Mouse (Mus musculus): ENCODE data around the gene Zcchc17.

GRCm38 (mm10) chr4:130267069-130267468 lies 92.7 kb downstream of the Zcchc17 start:
- TF ChIP-seq POLR2A (IDR thresholded peaks at IDR 0.05; ENCODE audit: borderline replicate concordance, extremely low read depth, low read depth, low read length) = no peak
- no peak for TF ChIP-seq CTCF (IDR thresholded peaks at IDR 0.05; ENCODE audit: insufficient read depth, low read length)
